Mouse (Mus musculus): ENCODE measurements around the gene H2al2a. TPM values are rescaled to one million over a fixed set of nuclear protein-coding genes. Genes with fewer than 3 reads are reported as not detected.

H2al2a gene
- polyA plus RNA-seq, 1 experiment from 2014 or later: not detected

DNA sequence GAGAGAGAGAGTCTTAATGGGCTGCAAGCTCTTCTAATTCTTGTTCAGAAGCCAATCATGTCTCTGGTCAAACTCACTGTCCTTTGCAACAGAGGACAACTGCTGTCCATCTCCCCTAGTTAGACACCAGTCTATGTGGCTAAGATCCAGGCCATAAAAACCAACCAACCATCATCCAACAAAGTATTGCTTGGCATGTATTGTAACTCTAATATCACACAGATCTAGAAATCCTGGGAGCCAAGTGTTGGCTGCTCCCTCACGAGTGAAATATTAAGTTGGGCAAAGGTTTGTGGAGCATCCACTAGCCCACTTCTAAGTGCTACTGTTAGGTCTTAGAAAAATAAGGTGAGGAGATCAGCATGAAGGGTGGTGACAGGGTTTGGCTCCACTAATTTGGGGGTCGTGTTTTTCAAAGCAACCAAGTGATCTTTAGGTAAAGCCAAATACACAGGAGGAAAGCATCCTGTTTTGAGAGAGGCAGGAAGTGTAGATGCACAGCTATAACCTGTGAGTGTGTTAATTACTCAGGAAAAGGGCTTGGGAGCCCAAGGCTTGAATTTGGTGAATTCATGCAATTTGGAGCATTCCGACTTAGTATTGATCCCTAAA is 41.5 kb upstream of the H2al2a start:
- Histone ChIP-seq H3K36me3 (ENCODE audit: control insufficient read depth, insufficient read depth, low read length) (no peaks in the 10 kb centered on the region), H3K9ac (ENCODE audit: low read length) (peak overlapping the region; percentile 92), H3K4me3 (ENCODE audit: low read depth, low read length) (no peak overlapping the region; the same call in 1 of the 2 replicates), H3K4me2 (ENCODE audit: low read depth, low read length, severe bottlenecking) (peak overlapping the region; percentile 82; the same call in 1 of the 2 replicates), H3K9me3 (ENCODE audit: control insufficient read depth, low read length) (no peaks in the 10 kb centered on the region), H3K27me3 (ENCODE audit: control insufficient read depth, insufficient read depth, low read length) (no peaks in the 10 kb centered on the region), H3K27ac (ENCODE audit: low read depth, low read length) (no peak overlapping the region), H3K4me1 (replicated peaks; ENCODE audit: control insufficient read depth, insufficient read depth, low read length) (peaks cover 47% of the 10 kb centered on the region)
- 41% methylated on average over 3 of the region's 3 CpGs for WGBS
- DNase-seq (ENCODE audit: low spot score) (no peak), ATAC-seq (replicated peaks; ENCODE audit: low FRiP score) (no peak)

DNA sequence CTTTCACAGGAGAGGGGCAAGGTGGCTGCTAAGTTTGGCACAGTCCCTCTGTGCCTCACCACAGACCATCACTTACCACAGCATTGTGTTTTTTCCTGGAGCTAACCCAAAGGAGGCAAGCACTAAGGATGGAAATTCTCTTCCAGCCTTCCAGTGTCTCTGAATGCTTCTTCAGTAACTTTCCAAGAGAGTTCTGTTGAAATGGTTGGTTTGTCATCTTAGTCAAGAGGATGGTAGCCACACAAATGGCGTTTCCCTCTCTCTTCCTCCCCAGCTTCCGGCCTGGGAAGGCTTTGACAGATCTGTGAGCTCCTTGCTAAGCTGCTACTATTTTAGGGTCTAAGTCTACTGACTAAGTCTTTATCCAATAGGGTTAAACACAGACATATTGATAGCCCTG is 40.7 kb upstream of the H2al2a start, which contains the start of gene A930004D18Rik:
TSS of gene A930004D18Rik (minus strand) at position 247 of the 400 bp plus-strand sequence.
- no peaks in the 10 kb centered on the region for H3K27me3 ChIP-seq (ENCODE audit: control insufficient read depth, insufficient read depth, low read length)
- ATAC-seq (replicated peaks; ENCODE audit: low FRiP score) (no peak), DNase-seq (ENCODE audit: low spot score) (no peak)
- peak within 1 kb of the TSS; percentile 92 for H3K9ac ChIP-seq (ENCODE audit: low read length)
- 54% methylated on average over 2 of the region's 2 CpGs for WGBS
- H3K9me3 ChIP-seq (ENCODE audit: control insufficient read depth, low read length): no peaks in the 10 kb centered on the region
- peaks cover 52% of the 10 kb centered on the region for H3K4me1 ChIP-seq (replicated peaks; ENCODE audit: control insufficient read depth, insufficient read depth, low read length)
- H3K36me3 ChIP-seq (ENCODE audit: control insufficient read depth, insufficient read depth, low read length): no peaks in the 10 kb centered on the region
- peak within 1 kb of the TSS; percentile 82; the same call in 1 of the 2 replicates for H3K4me2 ChIP-seq (ENCODE audit: low read depth, low read length, severe bottlenecking)
- H3K4me3 ChIP-seq (ENCODE audit: low read depth, low read length): no peak within 1 kb of the TSS; the same call in 1 of the 2 replicates
- H3K27ac ChIP-seq (ENCODE audit: low read depth, low read length): 0 out of 2 replicates have a peak within 1 kb of the TSS, but pooled peaks have one; percentile 12

DNA sequence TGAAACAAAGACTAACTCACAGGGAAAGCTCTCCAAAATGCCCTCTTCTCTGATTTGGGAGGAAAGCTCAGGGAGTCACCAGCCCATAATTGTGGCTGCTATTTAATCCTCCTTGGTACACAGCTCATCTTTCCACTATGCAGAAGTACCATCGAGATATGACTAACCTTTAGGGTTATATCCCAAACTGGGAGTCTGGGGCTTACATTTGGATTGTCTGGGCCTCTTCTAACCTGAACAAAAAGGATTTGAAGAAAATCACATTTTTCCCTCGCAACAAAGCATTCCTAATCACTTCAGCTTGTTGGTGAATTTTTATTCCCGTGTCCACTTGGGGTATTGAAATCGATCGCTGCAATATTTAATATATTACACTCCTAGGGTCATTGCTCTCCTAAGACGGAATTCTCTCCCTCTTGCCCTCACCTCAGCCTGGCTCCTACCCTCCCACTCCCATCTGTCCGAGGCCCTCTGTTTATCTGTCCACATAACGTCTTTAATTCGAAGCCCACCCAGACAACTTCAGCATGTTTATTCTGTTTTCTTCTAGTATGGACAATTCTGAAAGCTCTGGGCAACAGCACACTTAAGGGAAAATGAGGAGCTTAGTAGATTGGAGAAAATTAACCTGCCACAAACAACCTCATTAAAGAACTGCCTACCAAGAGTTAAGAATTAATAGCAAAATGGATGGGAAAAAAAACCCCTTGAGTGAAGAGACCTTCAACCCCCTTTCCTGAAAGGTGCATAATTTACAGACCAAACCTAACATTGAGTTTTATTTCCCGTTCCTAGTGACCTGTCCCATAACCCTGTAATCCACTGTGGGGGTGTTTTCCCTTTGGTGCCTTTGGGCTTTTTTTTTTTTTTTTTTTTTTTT is 37.9 kb upstream of the H2al2a start:
- Histone ChIP-seq H3K9ac (ENCODE audit: low read length) (peak overlapping the region; percentile 96), H3K27ac (ENCODE audit: low read depth, low read length) (peak overlapping the region; percentile 76; the same call in 1 of the 2 replicates), H3K4me1 (replicated peaks; ENCODE audit: control insufficient read depth, insufficient read depth, low read length) (peaks cover 47% of the 10 kb centered on the region), H3K27me3 (ENCODE audit: control insufficient read depth, insufficient read depth, low read length) (no peaks in the 10 kb centered on the region), H3K4me2 (ENCODE audit: low read depth, low read length, severe bottlenecking) (peak overlapping the region; percentile 99; the same call in 1 of the 2 replicates), H3K36me3 (ENCODE audit: control insufficient read depth, insufficient read depth, low read length) (no peaks in the 10 kb centered on the region), H3K9me3 (ENCODE audit: control insufficient read depth, low read length) (no peaks in the 10 kb centered on the region), H3K4me3 (ENCODE audit: low read depth, low read length) (no peak overlapping the region)
- ATAC-seq (replicated peaks; ENCODE audit: low FRiP score): no peak
- 24% methylated on average over 10 of the region's 10 CpGs for WGBS
- no peak for DNase-seq (ENCODE audit: low spot score)

DNA sequence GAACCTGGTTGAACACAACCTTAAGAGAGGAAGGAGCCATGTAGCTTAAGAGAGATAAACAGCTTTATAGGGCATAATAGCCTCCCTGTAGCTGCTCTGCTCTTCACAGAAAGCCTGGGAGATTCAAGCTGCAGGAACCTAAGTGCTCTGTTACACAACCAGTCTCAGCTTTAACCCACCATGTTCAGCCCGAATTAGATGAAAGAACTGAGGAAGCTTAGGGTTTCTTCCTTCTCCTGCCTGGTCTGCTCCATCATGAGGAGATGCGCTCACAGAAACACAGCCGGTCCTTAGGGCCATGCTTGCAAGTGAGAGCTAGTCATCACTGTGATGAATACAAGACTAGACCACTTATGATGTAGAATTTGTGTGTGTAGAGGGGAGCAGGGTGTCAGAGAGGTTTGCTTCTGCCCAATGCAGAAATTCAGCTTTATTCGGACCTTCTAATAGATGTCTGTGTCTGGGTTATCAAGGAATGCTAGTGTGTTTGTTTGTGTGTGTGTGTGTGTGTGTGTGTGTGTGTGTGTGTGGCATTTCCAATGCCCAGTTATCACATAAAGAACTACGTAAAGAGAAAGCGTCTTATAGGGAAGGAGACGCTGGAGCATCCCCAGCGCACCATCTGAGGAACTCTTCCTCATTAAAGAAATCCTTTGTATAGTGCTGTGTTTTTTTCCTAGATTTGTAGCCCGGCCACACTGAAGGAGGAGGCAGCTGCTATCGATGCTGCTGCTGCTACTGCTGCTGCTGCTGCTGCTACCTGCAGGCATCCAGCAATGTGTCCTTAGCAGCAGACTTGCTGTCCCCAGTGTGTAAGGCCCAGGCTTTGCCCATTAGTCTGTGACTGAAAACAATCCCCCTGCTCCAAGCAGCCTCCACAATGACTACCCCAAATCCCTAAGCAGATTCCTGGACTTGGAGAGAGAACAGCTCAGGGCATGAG is 36.7 kb upstream of the H2al2a start:
- H3K9me3 ChIP-seq (ENCODE audit: control insufficient read depth, low read length): no peaks in the 10 kb centered on the region
- no peaks in the 10 kb centered on the region for H3K27me3 ChIP-seq (ENCODE audit: control insufficient read depth, insufficient read depth, low read length)
- ATAC-seq (replicated peaks; ENCODE audit: low FRiP score) (peak; percentile 21; the same call in 1 of the 2 replicates), DNase-seq (ENCODE audit: low spot score) (peak; percentile 60)
- H3K4me1 ChIP-seq (replicated peaks; ENCODE audit: control insufficient read depth, insufficient read depth, low read length): peaks cover 36% of the 10 kb centered on the region
- H3K27ac ChIP-seq (ENCODE audit: low read depth, low read length): peak overlapping the region; percentile 76
- no peaks in the 10 kb centered on the region for H3K36me3 ChIP-seq (ENCODE audit: control insufficient read depth, insufficient read depth, low read length)
- H3K9ac ChIP-seq (ENCODE audit: low read length): peak overlapping the region; percentile 96
- H3K4me3 ChIP-seq (ENCODE audit: low read depth, low read length): 0 out of 2 replicates have a peak overlapping the region, but pooled peaks have one; percentile 4
- peak overlapping the region; percentile 99 for H3K4me2 ChIP-seq (ENCODE audit: low read depth, low read length, severe bottlenecking)
- 15% methylated on average over 10 of the region's 10 CpGs for WGBS

DNA sequence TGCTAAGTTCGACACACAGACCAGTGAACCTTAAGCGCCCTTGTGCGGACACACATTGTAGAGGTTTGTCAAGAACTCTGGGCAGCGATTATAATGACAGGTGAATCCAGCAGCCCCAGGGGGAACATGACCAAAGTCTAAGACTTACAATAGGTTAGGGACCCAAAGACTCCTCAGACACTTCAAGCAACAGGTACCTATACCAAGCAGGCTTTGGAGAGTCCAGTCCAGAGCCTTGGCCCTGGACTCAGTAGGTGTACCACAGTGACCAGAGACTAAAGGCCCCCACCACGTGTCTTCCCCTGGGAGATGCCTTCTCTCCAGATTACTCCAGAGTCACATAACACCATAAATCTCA is 35.8 kb upstream of the H2al2a start:
- Histone ChIP-seq H3K27me3 (ENCODE audit: control insufficient read depth, insufficient read depth, low read length) (no peaks in the 10 kb centered on the region), H3K4me2 (ENCODE audit: low read depth, low read length, severe bottlenecking) (peak overlapping the region; percentile 99), H3K9me3 (ENCODE audit: control insufficient read depth, low read length) (no peaks in the 10 kb centered on the region), H3K4me3 (ENCODE audit: low read depth, low read length) (no peak overlapping the region; the same call in 1 of the 2 replicates), H3K27ac (ENCODE audit: low read depth, low read length) (no peak overlapping the region), H3K9ac (ENCODE audit: low read length) (peak overlapping the region; percentile 96), H3K36me3 (ENCODE audit: control insufficient read depth, insufficient read depth, low read length) (no peaks in the 10 kb centered on the region), H3K4me1 (replicated peaks; ENCODE audit: control insufficient read depth, insufficient read depth, low read length) (peaks cover 33% of the 10 kb centered on the region)
- DNase-seq (ENCODE audit: low spot score) (no peak), ATAC-seq (replicated peaks; ENCODE audit: low FRiP score) (no peak)
- WGBS: 18% methylated on average over 5 of the region's 5 CpGs

DNA sequence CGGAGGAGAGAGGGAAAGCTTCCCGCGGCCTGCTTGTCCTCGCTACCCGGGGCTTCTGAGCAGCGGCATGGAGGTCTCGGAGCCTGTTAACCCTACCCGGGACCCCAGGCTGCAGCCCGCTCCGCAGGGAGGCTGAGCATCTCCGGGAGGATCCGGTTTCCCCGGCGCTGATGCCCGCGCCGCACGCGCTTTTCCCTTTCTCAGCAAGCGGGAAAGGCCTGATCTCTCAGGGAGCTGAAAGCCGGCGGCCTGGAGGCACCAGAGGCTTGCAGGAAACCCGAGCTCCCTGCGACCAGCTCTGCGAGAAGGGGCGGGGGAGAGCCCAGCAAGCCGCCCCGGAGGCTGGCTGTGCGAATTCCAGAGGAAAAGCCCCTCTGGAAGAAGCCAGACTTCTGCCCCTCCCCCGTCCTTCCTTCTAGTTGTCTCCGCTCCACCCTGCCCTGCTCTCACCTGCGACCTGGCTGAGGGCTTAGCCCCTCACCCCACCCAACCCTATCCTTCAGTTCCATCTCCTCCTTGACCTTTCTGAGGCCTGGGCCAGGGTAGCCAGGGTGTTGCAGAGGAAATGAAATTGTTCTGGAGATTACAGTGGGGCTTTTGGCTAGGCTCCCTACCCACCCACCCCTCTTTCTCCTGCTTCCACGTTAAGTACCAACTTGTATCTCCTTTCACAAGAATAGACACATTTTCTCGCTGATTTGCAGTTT is 35.2 kb upstream of the H2al2a start:
- ATAC-seq (replicated peaks; ENCODE audit: low FRiP score): no peak
- H3K27me3 ChIP-seq (ENCODE audit: control insufficient read depth, insufficient read depth, low read length): no peaks in the 10 kb centered on the region
- H3K9ac ChIP-seq (ENCODE audit: low read length): peak overlapping the region; percentile 96
- H3K27ac ChIP-seq (ENCODE audit: low read depth, low read length): peak overlapping the region; percentile 66
- peaks cover 31% of the 10 kb centered on the region for H3K4me1 ChIP-seq (replicated peaks; ENCODE audit: control insufficient read depth, insufficient read depth, low read length)
- no peaks in the 10 kb centered on the region for H3K36me3 ChIP-seq (ENCODE audit: control insufficient read depth, insufficient read depth, low read length)
- no peaks in the 10 kb centered on the region for H3K9me3 ChIP-seq (ENCODE audit: control insufficient read depth, low read length)
- peak; percentile 88 for DNase-seq (ENCODE audit: low spot score)
- peak overlapping the region; percentile 28 for H3K4me3 ChIP-seq (ENCODE audit: low read depth, low read length)
- peak overlapping the region; percentile 99 for H3K4me2 ChIP-seq (ENCODE audit: low read depth, low read length, severe bottlenecking)
- WGBS: under 1% methylated on average over 34 of the region's 34 CpGs

DNA sequence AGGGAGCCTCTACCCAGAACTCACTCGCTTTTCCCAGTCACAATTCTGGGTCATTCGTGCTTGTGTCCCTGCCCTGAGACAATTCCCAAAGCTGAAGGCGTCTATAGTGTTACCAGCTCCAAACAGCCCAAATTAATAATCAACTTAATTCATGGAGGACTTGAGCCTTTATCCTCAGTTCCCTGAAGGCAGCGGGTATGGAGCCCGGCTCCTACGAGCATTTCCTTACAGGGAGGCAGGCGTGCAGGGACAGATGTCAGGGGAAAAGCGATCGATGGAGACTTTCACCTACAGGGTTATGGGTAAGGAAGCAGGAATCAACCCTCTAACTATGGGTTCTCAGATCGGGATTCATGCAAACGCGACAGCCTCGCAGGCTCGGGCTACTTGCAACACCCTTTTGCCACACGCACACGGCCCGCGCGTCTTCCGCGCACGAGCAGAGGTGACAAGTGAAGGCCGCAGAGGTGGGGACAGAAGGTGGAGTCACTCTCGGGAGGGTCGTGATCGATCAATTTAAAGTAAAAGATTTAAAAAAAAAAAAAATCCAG is 34.6 kb upstream of the H2al2a start:
- DNase-seq (ENCODE audit: low spot score): peak; percentile 68
- Histone ChIP-seq H3K4me1 (replicated peaks; ENCODE audit: control insufficient read depth, insufficient read depth, low read length) (peaks cover 33% of the 10 kb centered on the region), H3K9me3 (ENCODE audit: control insufficient read depth, low read length) (no peaks in the 10 kb centered on the region), H3K4me2 (ENCODE audit: low read depth, low read length, severe bottlenecking) (peak overlapping the region; percentile 99), H3K4me3 (ENCODE audit: low read depth, low read length) (peak overlapping the region; percentile 28), H3K27me3 (ENCODE audit: control insufficient read depth, insufficient read depth, low read length) (no peaks in the 10 kb centered on the region), H3K9ac (ENCODE audit: low read length) (peak overlapping the region; percentile 96), H3K27ac (ENCODE audit: low read depth, low read length) (peak overlapping the region; percentile 66), H3K36me3 (ENCODE audit: control insufficient read depth, insufficient read depth, low read length) (no peaks in the 10 kb centered on the region)
- WGBS: under 1% methylated on average over 26 of the region's 26 CpGs
- no peak for ATAC-seq (replicated peaks; ENCODE audit: low FRiP score)

Measured in forebrain, embryonic 11.5 days (tissue).